Mouse (Mus musculus): ENCODE data around the gene Prodh2. TPM values are rescaled to one million over a fixed set of nuclear protein-coding genes. Genes with fewer than 3 reads are reported as not detected.

Gene Prodh2
- polyA plus RNA-seq, 1 experiment: not detected

DNA sequence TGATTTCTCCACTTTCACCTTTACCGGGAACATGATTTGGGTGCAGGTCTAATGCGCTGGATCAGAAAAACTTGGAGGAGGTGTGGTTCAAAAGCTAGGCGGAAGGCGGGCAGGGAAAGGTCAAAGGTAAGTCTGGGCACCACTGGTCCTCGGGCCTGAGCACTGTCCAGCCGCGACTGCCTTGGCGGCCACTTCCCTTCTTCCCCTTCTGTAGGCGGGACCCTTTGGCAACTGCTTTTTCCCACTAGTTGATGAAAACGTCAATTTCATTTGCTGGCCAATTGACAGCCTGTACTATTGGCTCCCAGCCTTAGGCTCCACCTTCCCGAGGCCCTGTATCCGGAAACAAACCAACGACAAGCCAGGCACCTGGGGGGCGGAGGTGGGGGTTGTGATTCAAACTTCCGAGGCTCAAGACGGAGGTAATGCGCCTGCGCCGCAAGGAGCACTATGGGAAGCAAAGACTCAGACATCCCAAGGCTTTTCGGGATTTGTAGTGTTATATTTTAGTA, 66.1 kb downstream of the Prodh2 start, which contains the start of gene Lin37:
Gene Lin37, minus strand, starts transcription at position 396 of the 512 bp plus-strand sequence.
- WGBS: under 1% methylated on average over 20 of the region's 20 CpGs
- H3K27ac ChIP-seq (ENCODE audit: insufficient read depth, low read length): peak within 1 kb of the TSS; percentile 58; the same call in 1 of the 2 replicates

DNA sequence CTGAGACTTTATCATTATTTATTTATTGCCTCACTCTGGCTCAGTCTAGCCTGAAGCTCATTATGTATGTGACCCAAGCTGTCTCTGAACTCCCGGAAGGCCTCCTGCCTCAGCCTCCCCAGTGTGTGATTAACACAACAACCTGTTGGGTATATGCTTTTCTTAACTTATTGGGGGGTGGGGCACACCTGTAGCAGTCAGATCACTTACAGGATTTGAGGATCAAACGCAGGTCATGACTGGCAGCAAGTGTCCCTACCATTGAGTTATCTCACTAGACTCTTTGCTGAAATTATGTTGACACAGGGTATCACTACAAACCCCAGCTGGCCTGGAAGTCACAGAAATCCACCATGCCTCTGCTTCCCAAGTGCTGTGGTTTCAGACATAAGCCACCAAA, 66.9 kb downstream of the Prodh2 start:
- Histone ChIP-seq H3K4me1 (ENCODE audit: control insufficient read depth, insufficient read depth, low read length) (peaks cover 6% of the 10 kb centered on the region), H3K4me3 (replicated peaks; ENCODE audit: insufficient read depth, low read depth, low read length) (no peak overlapping the region), H3K27ac (ENCODE audit: insufficient read depth, low read length) (no peak overlapping the region), H3K27me3 (ENCODE audit: control insufficient read depth, insufficient read depth, low read length) (no peaks in the 10 kb centered on the region)
- DNase-seq: peak in 1 of 2 experiments; percentile 13
- 64% methylated on average over 2 of the region's 2 CpGs for WGBS
- TF ChIP-seq POLR2A (IDR thresholded peaks at IDR 0.05; ENCODE audit: borderline replicate concordance, insufficient read depth, low read length): no peak
- TF ChIP-seq CTCF (IDR thresholded peaks at IDR 0.05; ENCODE audit: borderline replicate concordance, insufficient read depth, low read depth, low read length): no peak

More for the DNA sequence above, 66.1 kb downstream of the Prodh2 start, which contains the start of gene Lin37:
- peak; percentile 83 for TF ChIP-seq POLR2A (IDR thresholded peaks at IDR 0.05; ENCODE audit: borderline replicate concordance, insufficient read depth, low read length)
- no peak for TF ChIP-seq CTCF (IDR thresholded peaks at IDR 0.05; ENCODE audit: borderline replicate concordance, insufficient read depth, low read depth, low read length)
- peak; percentile 97 to 100 for DNase-seq
- Histone ChIP-seq H3K4me3 (replicated peaks; ENCODE audit: insufficient read depth, low read depth, low read length) (peak within 1 kb of the TSS; percentile 95), H3K4me1 (ENCODE audit: control insufficient read depth, insufficient read depth, low read length) (peaks cover 6% of the 10 kb centered on the region), H3K27me3 (ENCODE audit: control insufficient read depth, insufficient read depth, low read length) (no peaks in the 10 kb centered on the region)

DNA sequence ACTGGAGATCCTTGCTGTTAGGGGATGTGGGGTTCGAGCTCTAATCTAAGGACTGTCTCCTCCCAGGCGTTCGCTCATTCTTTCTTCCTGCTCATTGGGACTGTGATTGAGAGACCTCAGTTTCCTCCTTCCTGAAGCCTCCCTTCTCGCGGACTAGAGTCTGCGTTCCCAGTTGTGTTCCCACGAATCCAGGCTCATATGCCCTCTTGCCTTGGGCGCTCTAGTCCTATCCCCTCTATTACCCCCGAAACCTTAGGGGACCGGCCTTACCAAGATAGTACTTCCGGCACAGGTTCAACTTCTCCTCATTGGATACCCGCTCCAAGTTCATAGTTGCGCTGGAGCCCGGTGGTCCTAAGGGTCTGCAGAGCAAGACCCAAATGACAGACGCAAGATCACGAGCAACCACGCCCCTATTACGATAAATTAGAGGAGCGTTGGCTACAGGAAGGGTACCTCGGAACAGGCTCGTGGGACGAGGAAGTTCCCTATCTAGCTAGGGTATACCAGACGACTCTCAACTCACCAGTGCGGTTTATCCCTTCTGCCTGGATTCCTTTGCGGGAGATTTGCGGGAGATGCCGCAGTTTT, 69.2 kb downstream of the Prodh2 start:
- H3K27me3 ChIP-seq (ENCODE audit: control insufficient read depth, insufficient read depth, low read length): no peaks in the 10 kb centered on the region
- H3K4me1 ChIP-seq (ENCODE audit: control insufficient read depth, insufficient read depth, low read length): peaks cover 6% of the 10 kb centered on the region
- peak overlapping the region; percentile 23; the same call in 1 of the 2 replicates for H3K27ac ChIP-seq (ENCODE audit: insufficient read depth, low read length)
- peak overlapping the region; percentile 88 for H3K4me3 ChIP-seq (replicated peaks; ENCODE audit: insufficient read depth, low read depth, low read length)
- WGBS: under 1% methylated on average over 27 of the region's 27 CpGs
- no peak for DNase-seq
- TF ChIP-seq POLR2A (IDR thresholded peaks at IDR 0.05; ENCODE audit: borderline replicate concordance, insufficient read depth, low read length) (no peak), CTCF (IDR thresholded peaks at IDR 0.05; ENCODE audit: borderline replicate concordance, insufficient read depth, low read depth, low read length) (no peak)

Other genes starting within 250 kb of the Prodh2 start
- 0.16 TPM in 1 of 2 replicates, not detected in the other for gene Thap8, start 213.5 kb upstream of the Prodh2 start, polyA plus RNA-seq (2012; rRNA removed)
- gene Wdr62, start 213.2 kb upstream of the Prodh2 start, polyA plus RNA-seq (2012; rRNA removed): 3.8 and 4.6 TPM in 2 replicates
- 726 and 810 TPM in 2 replicates for gene Clip3, start 201.9 kb upstream of the Prodh2 start, polyA plus RNA-seq (2012; rRNA removed)
- gene Alkbh6, start 184.9 kb upstream of the Prodh2 start, polyA plus RNA-seq (2012; rRNA removed): 197 and 214 TPM in 2 replicates
- 63.4 and 63.8 TPM in 2 replicates for gene Syne4, start 178.8 kb upstream of the Prodh2 start, polyA plus RNA-seq (2012; rRNA removed)
- gene E130208F15Rik, start 171.9 kb upstream of the Prodh2 start, polyA plus RNA-seq (2012; rRNA removed): 0.57 and 0.73 TPM in 2 replicates
- gene Sdhaf1, start 169.7 kb upstream of the Prodh2 start, polyA plus RNA-seq (2012; rRNA removed): 21.9 and 23.8 TPM in 2 replicates
- 20.4 and 22.1 TPM in 2 replicates for gene Lrfn3, start 130.8 kb upstream of the Prodh2 start, polyA plus RNA-seq (2012; rRNA removed)
- 23.5 and 32.5 TPM in 2 replicates for gene Tyrobp, start 79.9 kb upstream of the Prodh2 start, polyA plus RNA-seq (2012; rRNA removed)
- 0.34 and 0.84 TPM in 2 replicates for gene Hcst, start 73.8 kb upstream of the Prodh2 start, polyA plus RNA-seq (2012; rRNA removed)
- gene Nfkbid, start 71.9 kb upstream of the Prodh2 start, polyA plus RNA-seq (2012; rRNA removed): 5.1 and 5.4 TPM in 2 replicates
- 782 and 892 TPM in 2 replicates for gene Aplp1, start 48.1 kb upstream of the Prodh2 start, polyA plus RNA-seq (2012; rRNA removed)
- gene Kirrel2, start 35.9 kb upstream of the Prodh2 start, polyA plus RNA-seq (2012; rRNA removed): 2.7 TPM in 2 replicates
- 0.43 and 0.56 TPM in 2 replicates for gene Nphs1, start 35.3 kb upstream of the Prodh2 start, polyA plus RNA-seq (2012; rRNA removed)
- gene Arhgap33, start 41.4 kb downstream of the Prodh2 start, polyA plus RNA-seq (2012; rRNA removed): 38.5 and 39.8 TPM in 2 replicates
- gene Hspb6, start 58.6 kb downstream of the Prodh2 start, polyA plus RNA-seq (2012; rRNA removed): 23.8 and 24.3 TPM in 2 replicates
- 5.6 and 7.4 TPM in 2 replicates for gene Proser3, start 58.7 kb downstream of the Prodh2 start, polyA plus RNA-seq (2012; rRNA removed)
- 60.2 and 62.5 TPM in 2 replicates for gene Lin37, start 66.2 kb downstream of the Prodh2 start, polyA plus RNA-seq (2012; rRNA removed)
- 109 and 117 TPM in 2 replicates for gene U2af1l4, start 69.7 kb downstream of the Prodh2 start, polyA plus RNA-seq (2012; rRNA removed)
- gene Gm49396, start 69.7 kb downstream of the Prodh2 start, polyA plus RNA-seq (2012; rRNA removed): 11.9 and 12.3 TPM in 2 replicates
- 147 and 155 TPM in 2 replicates for gene Psenen, start 70.0 kb downstream of the Prodh2 start, polyA plus RNA-seq (2012; rRNA removed)
- 8.3 and 10.1 TPM in 2 replicates for gene Igflr1, start 71.8 kb downstream of the Prodh2 start, polyA plus RNA-seq (2012; rRNA removed)
- 57.7 and 60.0 TPM in 2 replicates for gene Kmt2b, start 95.1 kb downstream of the Prodh2 start, polyA plus RNA-seq (2012; rRNA removed)
- not detected in 2 replicates for gene Zbtb32, start 105.3 kb downstream of the Prodh2 start, polyA plus RNA-seq (2012; rRNA removed)
- gene Upk1a, start 119.2 kb downstream of the Prodh2 start, polyA plus RNA-seq (2012; rRNA removed): 2.0 and 2.2 TPM in 2 replicates
- 1,224 and 1,255 TPM in 2 replicates for gene Cox6b1, start 132.5 kb downstream of the Prodh2 start, polyA plus RNA-seq (2012; rRNA removed)
- gene Etv2, start 142.2 kb downstream of the Prodh2 start, polyA plus RNA-seq (2012; rRNA removed): not detected in 2 replicates
- 66.6 and 69.5 TPM in 2 replicates for gene Rbm42, start 156.7 kb downstream of the Prodh2 start, polyA plus RNA-seq (2012; rRNA removed)
- gene Haus5, start 171.4 kb downstream of the Prodh2 start, polyA plus RNA-seq (2012; rRNA removed): 16.4 and 17.1 TPM in 2 replicates
- not detected in 2 replicates for gene Pmis2, start 178.0 kb downstream of the Prodh2 start, polyA plus RNA-seq (2012; rRNA removed)
- not detected in 2 replicates for gene 2200002J24Rik, start 205.3 kb downstream of the Prodh2 start, polyA plus RNA-seq (2012; rRNA removed)
- 0.33 and 0.39 TPM in 2 replicates for gene Atp4a, start 218.6 kb downstream of the Prodh2 start, polyA plus RNA-seq (2012; rRNA removed)
- gene Tmem147, start 235.9 kb downstream of the Prodh2 start, polyA plus RNA-seq (2012; rRNA removed): 247 TPM in 2 replicates

Measured in cerebellum, adult 2 months (tissue).